Mouse (Mus musculus): Measurements from ENCODE around the gene Gm13178.
A peak's percentile ranks its signal among the peaks of the same experiment; 100 is the strongest.

The Gm13178 gene

DNA sequence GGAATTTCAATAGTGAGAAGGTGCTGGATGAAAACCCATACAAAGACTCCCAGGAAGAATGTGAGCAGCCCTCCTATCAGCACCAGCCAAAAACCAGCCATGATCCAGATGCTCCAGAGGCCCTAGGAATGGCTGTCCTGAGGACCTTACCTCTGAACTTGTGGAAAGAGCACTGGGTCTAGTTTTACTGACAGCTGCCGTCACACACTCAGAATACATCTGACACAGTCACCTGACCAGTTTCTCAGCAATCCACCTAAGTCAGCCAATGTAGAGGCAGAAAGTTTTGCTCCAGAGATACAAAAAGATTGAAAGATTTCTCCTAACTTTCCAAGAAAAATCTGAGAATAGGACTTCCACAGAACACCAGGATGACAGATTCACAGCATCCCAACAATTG, at the start of gene Gm13178:
Gene Gm13178, minus strand, starts transcription at position 101 of the 400 bp plus-strand sequence.
- no peak for DNase-seq (ENCODE audit: low read depth)

DNA sequence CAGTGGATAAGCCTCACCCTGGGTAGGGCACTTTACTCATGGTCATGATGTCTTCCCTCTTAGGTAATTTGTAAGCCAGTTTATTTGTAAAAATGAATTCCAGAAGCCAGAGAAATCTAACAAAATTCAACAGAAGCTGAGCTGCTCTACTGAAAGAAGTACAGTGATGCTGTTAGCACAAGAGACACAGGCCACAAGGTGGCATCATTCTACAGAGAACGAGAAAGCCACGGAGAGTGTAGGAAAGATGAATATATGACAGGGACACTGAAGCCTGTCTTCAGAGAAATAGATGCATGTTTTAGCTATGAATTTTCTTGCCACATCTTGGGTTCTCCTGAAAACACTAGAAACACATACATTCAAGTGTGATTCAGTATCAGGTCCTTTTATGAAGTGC, 44.5 kb upstream of the Gm13178 start:
- DNase-seq (ENCODE audit: low read depth): peak; percentile 39

- no peak for DNase-seq (ENCODE audit: low read depth)
These were observed 27.9 kb upstream of the Gm13178 start for GRCm38 (mm10) chr4:144749139-144749538.

DNA sequence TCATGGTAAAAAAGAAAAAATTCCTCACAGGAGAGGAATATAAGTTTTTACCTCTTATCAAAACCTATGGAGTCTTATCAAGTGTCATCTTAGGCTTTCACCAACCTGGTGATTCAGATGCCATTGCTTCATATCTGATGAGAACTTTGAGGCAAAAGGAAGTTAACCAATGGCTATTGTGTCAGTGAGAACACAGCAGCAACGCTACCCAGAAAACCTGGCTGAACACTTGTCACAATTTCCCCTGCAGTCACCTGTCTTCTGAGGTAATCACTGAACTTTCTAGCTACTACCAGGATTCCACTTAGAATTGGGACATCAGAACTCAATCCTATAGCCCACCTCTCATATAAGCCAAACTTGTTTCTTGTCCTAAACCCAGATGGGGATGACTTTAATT, 1.5 kb downstream of the Gm13178 start:
- no peak for DNase-seq (ENCODE audit: low read depth)

DNA sequence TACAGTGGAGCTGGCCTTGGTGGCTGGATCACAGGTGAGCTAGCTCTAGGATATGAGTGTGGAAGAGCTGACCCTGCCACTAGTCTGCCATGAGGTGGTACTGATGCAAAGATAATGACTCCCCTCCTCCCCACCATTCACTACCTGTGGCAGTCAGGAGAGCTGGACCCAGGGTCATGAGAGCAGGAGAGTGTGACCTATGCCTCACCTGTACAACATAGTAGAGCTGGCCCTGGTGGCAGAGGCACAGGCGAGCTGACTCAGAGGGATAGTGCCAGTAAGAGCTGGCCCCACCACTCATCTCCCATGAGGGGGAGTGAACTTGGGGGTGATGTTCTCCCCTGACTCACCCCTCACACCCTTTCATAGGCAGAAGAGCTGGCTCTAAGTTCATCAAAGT, 2.9 kb downstream of the Gm13178 start:
- DNase-seq (ENCODE audit: low read depth): no peak

DNA sequence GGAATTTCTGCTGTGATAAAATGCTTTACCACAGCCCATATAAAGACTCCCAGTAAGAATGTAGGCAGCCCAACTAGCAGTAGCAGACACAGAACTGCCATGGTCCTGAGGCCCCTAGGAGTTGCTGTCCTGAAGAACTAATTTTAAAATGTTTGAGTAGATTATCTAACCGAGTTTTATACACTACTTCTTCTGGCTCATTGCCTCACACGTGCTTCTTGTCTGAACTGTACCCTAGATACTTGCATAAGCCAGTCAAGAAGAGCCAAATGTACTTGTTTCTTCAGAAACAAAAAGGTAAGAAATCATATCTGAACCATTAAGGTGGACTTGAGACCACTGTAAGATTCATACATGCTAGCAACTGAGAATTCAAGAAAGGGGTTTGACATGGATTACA, 34.9 kb downstream of the Gm13178 start, which contains the start of gene Gm436:
Gene Gm436, minus strand, starts transcription at position 101 of the 400 bp plus-strand sequence.
- no peak for DNase-seq (ENCODE audit: low read depth)

Data from fibroblast of lung, adult 2 months (primary cell).